Mouse (Mus musculus): ENCODE data around the gene 2700097O09Rik.

DNA sequence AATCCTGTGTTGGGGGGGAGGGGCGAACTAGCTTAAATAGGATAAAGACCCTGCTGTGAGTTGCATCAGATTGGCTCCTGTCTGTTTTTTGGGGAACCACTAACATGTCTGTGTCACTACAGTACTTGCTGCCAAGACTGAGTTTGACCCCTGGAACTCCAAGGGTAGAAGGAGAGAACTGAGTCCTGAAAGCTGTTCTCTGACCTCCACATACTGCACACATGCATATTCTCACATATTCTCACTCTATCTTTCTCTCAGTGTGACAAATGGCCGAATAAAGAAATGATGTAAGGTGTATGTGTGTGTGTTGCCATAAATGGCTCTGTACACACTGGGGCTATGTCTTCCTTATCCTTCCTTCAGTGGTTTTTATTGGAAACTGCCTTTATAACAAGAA lies 56.6 kb downstream of the 2700097O09Rik start:
- no peak for TF ChIP-seq CTCF (IDR thresholded peaks at IDR 0.05; ENCODE audit: borderline replicate concordance, insufficient read depth, low read depth, low read length)
- no peak for TF ChIP-seq POLR2A (IDR thresholded peaks at IDR 0.05; ENCODE audit: borderline replicate concordance, insufficient read depth, low read length)
